22 mouse cellular contexts compared by ENCODE assay signal in the genomic region with DNA sequence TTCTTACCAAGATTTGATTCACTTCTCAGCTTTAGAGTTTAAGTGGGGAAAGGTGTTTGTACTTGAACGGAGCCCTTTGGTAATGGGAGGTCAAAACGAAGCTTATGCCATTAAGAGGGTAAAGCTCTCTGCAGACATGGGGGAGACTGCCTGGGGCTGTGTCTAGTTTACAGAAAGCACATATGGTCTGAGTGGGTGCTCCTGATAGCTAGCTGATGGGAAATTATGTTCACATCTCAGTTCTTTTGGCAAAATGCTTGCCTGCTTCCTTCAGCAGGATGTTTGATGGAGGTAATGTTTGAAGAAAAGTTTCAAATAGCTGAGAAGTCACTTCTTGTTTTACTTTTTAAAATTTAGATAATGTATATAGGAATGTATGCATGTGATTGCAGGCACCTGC. TPM values are rescaled to one million over a fixed set of nuclear protein-coding genes. Genes with fewer than 3 reads are reported as not detected.
A peak's percentile ranks its signal among the peaks of the same experiment; 100 is the strongest.
DNase-seq lines count a peak whose midpoint lies in the region; ATAC-seq lines count a peak whose summit lies in the region.
"Had no signal": no experiment of that assay in that cellular context is flagged by ENCODE, and none has a peak within 500 bp of the region (broad histone marks: within the 10 kb centered on the region; RNA-seq: fewer than 3 reads in every experiment).

No protein-coding gene starts in this region.

- no peak overlapping the region for H3K9ac ChIP-seq in intestine, embryonic 14.5 days (ENCODE audit: low read length)
- H3K9ac ChIP-seq in intestine, embryonic 16.5 days (ENCODE audit: low read depth, low read length) = no peak overlapping the region
- H3K9ac ChIP-seq in liver, embryonic 12.5 days = no peak overlapping the region
- H3K9ac ChIP-seq: forebrain, embryonic 13.5 days; heart, embryonic 13.5 days; hindbrain, embryonic 14.5 days had no signal

- no peak for DNase-seq in frontal cortex, postnatal 14 days (ENCODE audit: low spot score in 2 of 2)
- DNase-seq in intestine, embryonic 14.5 days (ENCODE audit: low spot score) = peak; percentile 28
- DNase-seq in brain, adult 2 months (ENCODE audit: low read depth, low spot score) = peak; percentile 59
- DNase-seq: adrenal gland, adult 8-10 months; adrenal gland, postnatal 25 days; cerebellum, adult 18-20 months; cerebellum, adult 9-10 months; cerebellum, postnatal 14 days; gastrocnemius, postnatal 25 days; heart, postnatal 14 days; heart, postnatal 4 days had no signal

- no peaks in the 10 kb centered on the region for H3K9me3 ChIP-seq in intestine, embryonic 14.5 days (ENCODE audit: control insufficient read depth, low read length)
- H3K9me3 ChIP-seq in intestine, embryonic 16.5 days (ENCODE audit: control insufficient read depth, low read length) = no peaks in the 10 kb centered on the region
- H3K9me3 ChIP-seq in liver, embryonic 12.5 days (replicated peaks) = no peaks in the 10 kb centered on the region
- H3K9me3 ChIP-seq: forebrain, embryonic 10.5 days; forebrain, embryonic 13.5 days; heart, embryonic 13.5 days had no signal

- H3K4me3 ChIP-seq in intestine, embryonic 14.5 days (ENCODE audit: low read depth, low read length) = no peak overlapping the region
- H3K4me3 ChIP-seq in intestine, embryonic 16.5 days (ENCODE audit: low read length) = no peak overlapping the region
- H3K4me3 ChIP-seq in liver, embryonic 12.5 days = no peak overlapping the region
- H3K4me3 ChIP-seq: forebrain, embryonic 10.5 days; forebrain, embryonic 13.5 days; heart, embryonic 13.5 days had no signal

- no peaks in the 10 kb centered on the region for H3K36me3 ChIP-seq in intestine, embryonic 14.5 days (ENCODE audit: control insufficient read depth, insufficient read depth, low read length)
- no peaks in the 10 kb centered on the region for H3K36me3 ChIP-seq in intestine, embryonic 16.5 days (ENCODE audit: control insufficient read depth, insufficient read depth, low read length)
- no peaks in the 10 kb centered on the region for H3K36me3 ChIP-seq in liver, embryonic 12.5 days
- H3K36me3 ChIP-seq: forebrain, embryonic 10.5 days; heart, embryonic 13.5 days had no signal

- ATAC-seq in frontal cortex, adult (ENCODE audit: low TSS enrichment) = 0 out of 2 replicates have a peak, but pooled peaks have one; percentile 18
- ATAC-seq in intestine, embryonic 14.5 days (replicated peaks; ENCODE audit: low FRiP score, low TSS enrichment, low read depth) = no peak
- ATAC-seq in intestine, embryonic 16.5 days = no peak
- no peak for ATAC-seq in liver, embryonic 12.5 days
- ATAC-seq: activated CD4-positive, CD25-positive, alpha-beta regulatory T cell, adult 4 months; forebrain, embryonic 13.5 days; forebrain, embryonic 16.5 days; hindbrain, postnatal 0 days; inflammation-experienced regulatory T-cells, adult 6 months had no signal

- 39% methylated on average over 2 of the region's 2 CpGs for WGBS in intestine, embryonic 14.5 days
- WGBS in intestine, embryonic 16.5 days = 65% methylated on average over 2 of the region's 2 CpGs
- 52% methylated on average over 2 of the region's 2 CpGs for WGBS in liver, embryonic 12.5 days (ENCODE audit: insufficient replicate concordance)

- H3K4me1 ChIP-seq in intestine, embryonic 14.5 days (replicated peaks; ENCODE audit: control insufficient read depth, insufficient read depth, low read length) = no peaks in the 10 kb centered on the region
- no peaks in the 10 kb centered on the region for H3K4me1 ChIP-seq in intestine, embryonic 16.5 days (ENCODE audit: control insufficient read depth, insufficient read depth, low read length)
- H3K4me1 ChIP-seq in liver, embryonic 12.5 days = no peaks in the 10 kb centered on the region
- H3K4me1 ChIP-seq: forebrain, embryonic 10.5 days; forebrain, embryonic 13.5 days had no signal

- H3K27ac ChIP-seq in intestine, embryonic 14.5 days (ENCODE audit: low read depth) = no peak overlapping the region
- no peak overlapping the region for H3K27ac ChIP-seq in intestine, embryonic 16.5 days (ENCODE audit: low read length)
- no peak overlapping the region for H3K27ac ChIP-seq in liver, embryonic 12.5 days
- H3K27ac ChIP-seq: forebrain, embryonic 10.5 days; forebrain, embryonic 13.5 days; heart, embryonic 13.5 days; hindbrain, embryonic 14.5 days; hindbrain, postnatal 0 days had no signal

- no peaks in the 10 kb centered on the region for H3K27me3 ChIP-seq in intestine, embryonic 14.5 days (replicated peaks; ENCODE audit: control insufficient read depth, insufficient read depth, low read length)
- H3K27me3 ChIP-seq in intestine, embryonic 16.5 days (replicated peaks; ENCODE audit: control insufficient read depth, insufficient read depth, low read length) = no peaks in the 10 kb centered on the region
- H3K27me3 ChIP-seq in liver, embryonic 12.5 days (replicated peaks) = 0 out of 2 replicates have a peak, but pooled peaks cover 6% of the 10 kb centered on the region
- H3K27me3 ChIP-seq: forebrain, embryonic 13.5 days; heart, embryonic 13.5 days had no signal

- no peak overlapping the region for H3K4me2 ChIP-seq in intestine, embryonic 14.5 days (ENCODE audit: low read length)
- no peak overlapping the region for H3K4me2 ChIP-seq in intestine, embryonic 16.5 days (ENCODE audit: low read depth, low read length)
- H3K4me2 ChIP-seq in liver, embryonic 12.5 days = no peak overlapping the region
- H3K4me2 ChIP-seq: forebrain, embryonic 13.5 days; heart, embryonic 13.5 days; hindbrain, embryonic 14.5 days had no signal

RNA-seq across cellular contexts. Expression of gene Rapgef5, which starts 53.4 kb away (rescaled TPM):
- polyA plus RNA-seq in intestine, embryonic 14.5 days (2014; fragmentation: Nextera tagmentation; extraction: Ambion mirVana) = 8.0 and 8.4 TPM in 2 replicates
- 5.2 and 6.9 TPM in 2 replicates for polyA plus RNA-seq in intestine, embryonic 16.5 days (2015; fragmentation: Nextera tagmentation; extraction: Ambion mirVana)
- 3.3 and 3.8 TPM in 2 replicates for polyA plus RNA-seq in liver, embryonic 12.5 days (2016; fragmentation: Nextera tagmentation; extraction: Ambion mirVana)

Comparison
In these comparisons a context has a peak if more than half of its experiments do, and no peak if none do; other contexts are left out.
1. DNase-seq: peak in intestine, embryonic 14.5 days (single experiment) and brain, adult 2 months (single experiment); none in frontal cortex, postnatal 14 days (0 of 2).